Mouse (Mus musculus): ENCODE measurements around the gene Cacnb2.

The Cacnb2 gene

GRCm38 (mm10) chr2:14602788-14603187, at the start of gene Cacnb2:
TSS of gene Cacnb2 (plus strand) at chr2:14603088.
- DNase-seq: no peak

GRCm38 (mm10) chr2:14568020-14568419, 34.9 kb upstream of the Cacnb2 start:
- DNase-seq: no peak

- no peak for DNase-seq
These were observed 31.6 kb upstream of the Cacnb2 start for GRCm38 (mm10) chr2:14571300-14571699.

GRCm38 (mm10) chr2:14589541-14589940, 13.3 kb upstream of the Cacnb2 start:
- no peak for DNase-seq

- DNase-seq: no peak
These were observed 4.9 kb upstream of the Cacnb2 start for GRCm38 (mm10) chr2:14597909-14598563.

- peak; percentile 5 for DNase-seq
These were observed 1.2 kb downstream of the Cacnb2 start for GRCm38 (mm10) chr2:14603784-14604781.

GRCm38 (mm10) chr2:14604791-14605190, 1.9 kb downstream of the Cacnb2 start:
- no peak for DNase-seq

- no peak for DNase-seq
These were observed 2.3 kb downstream of the Cacnb2 start for GRCm38 (mm10) chr2:14605207-14605606.

GRCm38 (mm10) chr2:14608606-14609005, 5.7 kb downstream of the Cacnb2 start:
- no peak for DNase-seq

- DNase-seq: no peak
These were observed 9.8 kb downstream of the Cacnb2 start for GRCm38 (mm10) chr2:14612705-14613104.

- DNase-seq: no peak
These were observed 13.5 kb downstream of the Cacnb2 start for GRCm38 (mm10) chr2:14616361-14616760.

GRCm38 (mm10) chr2:14620120-14620853, 17.4 kb downstream of the Cacnb2 start:
- no peak for DNase-seq

GRCm38 (mm10) chr2:14620891-14621290, 18.0 kb downstream of the Cacnb2 start:
- no peak for DNase-seq

- DNase-seq: no peak
These were observed 20.9 kb downstream of the Cacnb2 start for GRCm38 (mm10) chr2:14623820-14624219.

GRCm38 (mm10) chr2:14629814-14630492, 27.1 kb downstream of the Cacnb2 start:
- no peak for DNase-seq

GRCm38 (mm10) chr2:14631590-14631989, 28.7 kb downstream of the Cacnb2 start:
- no peak for DNase-seq

GRCm38 (mm10) chr2:14633202-14633601, 30.3 kb downstream of the Cacnb2 start:
- no peak for DNase-seq

- DNase-seq: no peak
These were observed 36.4 kb downstream of the Cacnb2 start for GRCm38 (mm10) chr2:14639266-14639665.

GRCm38 (mm10) chr2:14639877-14640276, 37.0 kb downstream of the Cacnb2 start:
- DNase-seq: no peak

GRCm38 (mm10) chr2:14641040-14641439, 38.2 kb downstream of the Cacnb2 start:
- DNase-seq: peak; percentile 3

- no peak for DNase-seq
These were observed 48.4 kb downstream of the Cacnb2 start for GRCm38 (mm10) chr2:14651268-14651667.

GRCm38 (mm10) chr2:14656673-14657072, 53.8 kb downstream of the Cacnb2 start:
- DNase-seq: no peak

Data from cerebellum, adult 8-10 months (tissue).